Mouse (Mus musculus) limb, embryonic 15.5 days (tissue): ENCODE results near the gene Vpreb1. TPM values are rescaled to one million over a fixed set of nuclear protein-coding genes. Genes with fewer than 3 reads are reported as not detected.
"Not testable (repeated sequence)": the region's sequence is repeated elsewhere in the genome, so short reads cannot be mapped to it uniquely, and the experiment has no call there.

ENCODE experiments used
- ATAC-seq: fragments of 200-750 bp; cut with Nextera tagmentation; 2 replicates; pipeline ENCODE4 v1.8.0; 2017; ENCODE audit warnings: low read depth, moderate TSS enrichment; ENCODE audit not compliant: insufficient number of reproducible peaks, low FRiP score, low TSS enrichment
- H3K27ac ChIP-seq: fragments of 300-500 bp; sonication (generic); 2 replicates; pipeline ENCODE4 v1.5.1; 2015; ENCODE audit warnings: moderate library complexity, mild to moderate bottlenecking, inconsistent platforms
- H3K27me3 ChIP-seq: fragments of 300-500 bp; sonication (generic); 2 replicates; pipeline ENCODE4 v1.6.1; 2015; ENCODE audit warnings: inconsistent platforms
- H3K36me3 ChIP-seq: fragments of 300-500 bp; sonication (generic); 2 replicates; pipeline ENCODE4 v1.6.1; 2015; ENCODE audit warnings: inconsistent platforms
- H3K4me1 ChIP-seq: fragments of 300-500 bp; sonication (generic); 2 replicates; pipeline ENCODE4 v1.6.1; 2015; ENCODE audit warnings: inconsistent platforms
- H3K4me2 ChIP-seq: fragments of 300-500 bp; sonication (generic); 2 replicates; pipeline ENCODE4 v1.6.1; 2015; ENCODE audit warnings: mild to moderate bottlenecking, inconsistent platforms
- H3K4me3 ChIP-seq: fragments of 300-500 bp; sonication (generic); 2 replicates; pipeline ENCODE4 v1.5.1; 2015; ENCODE audit warnings: mild to moderate bottlenecking, inconsistent platforms
- H3K9ac ChIP-seq: fragments of 300-500 bp; sonication (generic); 2 replicates; pipeline ENCODE4 v1.6.1; 2015; ENCODE audit warnings: inconsistent platforms
- H3K9me3 ChIP-seq: fragments of 300-500 bp; sonication (generic); 2 replicates; pipeline ENCODE4 v1.6.1; 2016; ENCODE audit warnings: inconsistent platforms
- WGBS: fragments of 180-500 bp; shearing (Covaris S2); methylation state at CpG from one replicate; pipeline ENCODE4 v1.1.7; 2015; 5-methylcytosine and 5-hydroxymethylcytosine counted together
- polyA plus RNA-seq: library from polyadenylated mRNA; unstranded; fragments of >200 nt; fragmentation: Nextera tagmentation; extraction: Ambion mirVana; gene quantifications from 2 replicates; pipeline ENCODE4 v1.2.1, GENCODE M21; 2015

Vpreb1 gene
- polyA plus RNA-seq, 1 experiment from 2014 or later: 2.0 TPM

GRCm38 (mm10) chr16:16888341-16888740 lies 17.7 kb upstream of the Vpreb1 start:
- 96% methylated on average over 1 of the region's 1 CpGs for WGBS
- Histone ChIP-seq H3K9ac (no peak overlapping the region), H3K9me3 (no peaks in the 10 kb centered on the region), H3K36me3 (peaks cover 100% of the 10 kb centered on the region), H3K4me3 (no peak overlapping the region), H3K4me2 (no peak overlapping the region), H3K4me1 (no peaks in the 10 kb centered on the region), H3K27me3 (no peaks in the 10 kb centered on the region), H3K27ac (no peak overlapping the region)
- ATAC-seq: no peak

DNA sequence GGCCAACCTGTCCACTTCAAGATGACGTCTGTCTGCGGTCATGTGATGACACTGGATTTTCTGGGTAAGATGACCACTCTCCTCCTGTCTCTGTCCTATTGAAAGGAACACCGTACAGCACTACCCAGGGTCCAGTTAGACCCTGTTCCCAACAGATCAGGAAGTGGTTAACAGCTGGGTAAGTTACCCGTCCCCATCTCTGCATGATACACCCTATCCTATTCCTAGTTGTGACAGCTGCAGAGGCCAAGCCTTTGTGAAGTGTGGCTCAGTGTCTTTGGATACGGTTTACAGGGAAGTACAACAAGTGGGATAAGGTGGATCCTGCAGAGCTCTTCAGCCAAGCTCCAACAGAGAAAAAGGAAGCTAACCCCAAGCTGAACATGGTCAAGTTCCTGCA lies 8.4 kb upstream of the Vpreb1 start:
- no peaks in the 10 kb centered on the region for H3K9me3 ChIP-seq
- H3K4me1 ChIP-seq: no peaks in the 10 kb centered on the region
- H3K27ac ChIP-seq: no peak overlapping the region
- no peaks in the 10 kb centered on the region for H3K27me3 ChIP-seq
- no peak overlapping the region for H3K9ac ChIP-seq
- peaks cover 89% of the 10 kb centered on the region for H3K36me3 ChIP-seq
- H3K4me3 ChIP-seq: no peak overlapping the region
- ATAC-seq: no peak
- H3K4me2 ChIP-seq: no peak overlapping the region
- 87% methylated on average over 5 of the region's 5 CpGs for WGBS

DNA sequence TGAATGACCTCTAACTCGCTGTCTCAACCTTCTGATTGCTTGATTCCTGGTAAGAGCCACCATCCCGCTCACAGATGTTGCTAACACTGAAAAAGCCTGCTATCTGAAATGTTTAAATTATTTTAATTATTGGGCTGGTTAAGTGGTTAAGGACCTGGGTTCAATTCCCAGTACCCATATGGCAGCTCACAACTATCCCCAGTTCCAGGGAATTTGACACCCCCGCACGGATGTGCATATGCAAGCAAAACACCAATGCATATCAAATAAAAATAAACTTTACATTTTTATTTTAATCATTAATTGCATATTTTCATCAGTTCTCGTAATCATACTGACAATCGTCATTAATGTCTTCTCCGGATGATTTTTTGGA lies 414 bp downstream of the Vpreb1 start:
- H3K4me1 ChIP-seq: 0 out of 2 replicates have a peak, but pooled peaks cover 8% of the 10 kb centered on the region
- H3K9ac ChIP-seq: no peak overlapping the region
- peak overlapping the region; percentile 97 for H3K27ac ChIP-seq
- WGBS: 34% methylated on average over 7 of the region's 7 CpGs
- peaks cover 12% of the 10 kb centered on the region for H3K36me3 ChIP-seq
- H3K4me2 ChIP-seq: peak overlapping the region; percentile 59
- no peak for ATAC-seq
- H3K4me3 ChIP-seq: peak overlapping the region; percentile 75
- H3K9me3 ChIP-seq: no peaks in the 10 kb centered on the region
- no peaks in the 10 kb centered on the region for H3K27me3 ChIP-seq

GRCm38 (mm10) chr16:16865696-16866561 lies 4.7 kb downstream of the Vpreb1 start:
- Histone ChIP-seq H3K4me1 (no peaks in the 10 kb centered on the region), H3K9ac (no peak overlapping the region), H3K4me3 (no peak overlapping the region), H3K27me3 (no peaks in the 10 kb centered on the region), H3K4me2 (no peak overlapping the region), H3K27ac (no peak overlapping the region), H3K9me3 (no peaks in the 10 kb centered on the region), H3K36me3 (no peaks in the 10 kb centered on the region)
- 46% methylated on average over 4 of the region's 5 CpGs for WGBS
- ATAC-seq: no peak

- no peak overlapping the region for H3K27ac ChIP-seq
- H3K36me3 ChIP-seq: no peaks in the 10 kb centered on the region
- no peaks in the 10 kb centered on the region for H3K27me3 ChIP-seq
- no peak overlapping the region for H3K9ac ChIP-seq
- H3K9me3 ChIP-seq: no peaks in the 10 kb centered on the region
- no peaks in the 10 kb centered on the region for H3K4me1 ChIP-seq
- no peak for ATAC-seq
- no peak overlapping the region for H3K4me3 ChIP-seq
- no peak overlapping the region for H3K4me2 ChIP-seq
Observed at GRCm38 (mm10) chr16:16865217-16865616, 5.4 kb downstream of the Vpreb1 start.

GRCm38 (mm10) chr16:16863978-16864377 lies 6.7 kb downstream of the Vpreb1 start, which contains the start of gene Igll1:
Gene Igll1 (minus strand): TSS chr16:16863985.
- WGBS: 81% methylated on average over 2 of the region's 2 CpGs
- no peak for ATAC-seq
- Histone ChIP-seq H3K27me3 (no peaks in the 10 kb centered on the region), H3K4me1 (no peaks in the 10 kb centered on the region), H3K36me3 (no peaks in the 10 kb centered on the region), H3K27ac (no peak within 1 kb of the TSS), H3K9me3 (no peaks in the 10 kb centered on the region), H3K4me3 (no peak within 1 kb of the TSS), H3K4me2 (no peak within 1 kb of the TSS), H3K9ac (no peak within 1 kb of the TSS)

GRCm38 (mm10) chr16:16862288-16862687 lies 8.4 kb downstream of the Vpreb1 start:
- Histone ChIP-seq H3K27me3 (no peaks in the 10 kb centered on the region), H3K27ac (no peak overlapping the region), H3K4me3 (no peak overlapping the region), H3K9me3 (no peaks in the 10 kb centered on the region), H3K4me2 (no peak overlapping the region), H3K9ac (no peak overlapping the region), H3K4me1 (no peaks in the 10 kb centered on the region), H3K36me3 (no peaks in the 10 kb centered on the region)
- no peak for ATAC-seq
- 84% methylated on average over 3 of the region's 3 CpGs for WGBS

GRCm38 (mm10) chr16:16856731-16857476 lies 13.7 kb downstream of the Vpreb1 start:
- ATAC-seq: no peak
- no peak overlapping the region for H3K9ac ChIP-seq
- H3K36me3 ChIP-seq: no peaks in the 10 kb centered on the region
- no peaks in the 10 kb centered on the region for H3K9me3 ChIP-seq
- WGBS: 75% methylated on average over 13 of the region's 13 CpGs
- no peak overlapping the region for H3K4me2 ChIP-seq
- no peak overlapping the region for H3K27ac ChIP-seq
- H3K27me3 ChIP-seq: no peaks in the 10 kb centered on the region
- no peak overlapping the region for H3K4me3 ChIP-seq
- H3K4me1 ChIP-seq: no peaks in the 10 kb centered on the region

DNA sequence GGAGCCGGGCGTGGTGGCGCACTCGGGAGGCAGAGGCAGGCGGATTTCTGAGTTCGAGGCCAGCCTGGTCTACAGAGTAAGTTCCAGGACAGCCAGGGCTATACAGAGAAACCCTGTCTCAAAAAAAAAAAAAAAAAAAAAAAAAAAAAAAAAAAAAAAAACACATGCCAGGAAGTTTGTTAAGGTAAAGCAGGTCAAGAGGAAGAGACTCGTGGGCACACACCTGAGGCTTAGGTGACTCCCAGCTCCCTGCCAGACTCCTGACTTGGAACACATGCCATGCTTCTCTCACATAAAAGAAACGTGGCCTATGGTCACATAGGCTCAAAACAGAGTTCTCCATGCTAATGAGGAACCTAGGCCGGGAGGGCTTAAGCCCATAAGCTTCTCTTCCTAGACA lies 14.6 kb downstream of the Vpreb1 start:
- not testable (repeated sequence) for H3K27me3 ChIP-seq, H3K9ac ChIP-seq, H3K27ac ChIP-seq, H3K9me3 ChIP-seq, H3K4me2 ChIP-seq, H3K36me3 ChIP-seq, H3K4me1 ChIP-seq, ATAC-seq, H3K4me3 ChIP-seq
- WGBS: 80% methylated on average over 9 of the region's 9 CpGs

- WGBS: 90% methylated on average over 1 of the region's 1 CpGs
- H3K27me3 ChIP-seq: no peaks in the 10 kb centered on the region
- H3K27ac ChIP-seq: no peak overlapping the region
- H3K4me3 ChIP-seq: no peak overlapping the region
- H3K9ac ChIP-seq: no peak overlapping the region
- no peaks in the 10 kb centered on the region for H3K4me1 ChIP-seq
- no peak for ATAC-seq
- H3K4me2 ChIP-seq: no peak overlapping the region
- H3K36me3 ChIP-seq: no peaks in the 10 kb centered on the region
- no peaks in the 10 kb centered on the region for H3K9me3 ChIP-seq
Observed at GRCm38 (mm10) chr16:16855541-16855940, 15.1 kb downstream of the Vpreb1 start.

GRCm38 (mm10) chr16:16854836-16855235 lies 15.8 kb downstream of the Vpreb1 start:
- no peak for ATAC-seq
- H3K9ac ChIP-seq: no peak overlapping the region
- no peak overlapping the region for H3K27ac ChIP-seq
- H3K4me3 ChIP-seq: no peak overlapping the region
- no peak overlapping the region for H3K4me2 ChIP-seq
- no peaks in the 10 kb centered on the region for H3K9me3 ChIP-seq
- no peaks in the 10 kb centered on the region for H3K36me3 ChIP-seq
- H3K27me3 ChIP-seq: no peaks in the 10 kb centered on the region
- no peaks in the 10 kb centered on the region for H3K4me1 ChIP-seq
- WGBS: 30% methylated on average over 6 of the region's 6 CpGs

GRCm38 (mm10) chr16:16852411-16852810 lies 18.2 kb downstream of the Vpreb1 start:
- H3K36me3 ChIP-seq: no peaks in the 10 kb centered on the region
- no peaks in the 10 kb centered on the region for H3K4me1 ChIP-seq
- H3K27me3 ChIP-seq: no peaks in the 10 kb centered on the region
- ATAC-seq: no peak
- no peak overlapping the region for H3K4me3 ChIP-seq
- no peak overlapping the region for H3K4me2 ChIP-seq
- 85% methylated on average over 3 of the region's 3 CpGs for WGBS
- H3K9me3 ChIP-seq: no peaks in the 10 kb centered on the region
- no peak overlapping the region for H3K27ac ChIP-seq
- no peak overlapping the region for H3K9ac ChIP-seq
